Mouse (Mus musculus) CD8-positive naive resting alpha-beta T cell, adult 2 months (primary cell): ENCODE results near the gene Dusp5.

Experiments
- DNase-seq, 2 experiments: peaks; one replicate each; pipeline ENCODE4 v3.0.0; 2022; ENCODE audit warnings: low read depth in 2 of 2, low spot score in 2 of 2

Gene Dusp5

GRCm38 (mm10) chr19:53517370-53518096 is 11.4 kb upstream of the Dusp5 start:
- DNase-seq: no peak

GRCm38 (mm10) chr19:53519549-53519948 is 9.4 kb upstream of the Dusp5 start:
- DNase-seq: no peak

- peak in 1 of 2 experiments; percentile 37 for DNase-seq
Measured at GRCm38 (mm10) chr19:53519981-53520380, 8.9 kb upstream of the Dusp5 start.

GRCm38 (mm10) chr19:53521137-53521795 is 7.6 kb upstream of the Dusp5 start:
- DNase-seq: no peak

GRCm38 (mm10) chr19:53527480-53527879 is 1.4 kb upstream of the Dusp5 start:
- DNase-seq: no peak

GRCm38 (mm10) chr19:53528131-53528621 is 733 bp upstream of the Dusp5 start:
- DNase-seq: no peak

- DNase-seq: no peak
Measured at GRCm38 (mm10) chr19:53529455-53529704, 471 bp downstream of the Dusp5 start.

- DNase-seq: peak; percentile 44 to 56
Measured at GRCm38 (mm10) chr19:53529705-53530562, 1.0 kb downstream of the Dusp5 start.

GRCm38 (mm10) chr19:53531416-53531815 is 2.5 kb downstream of the Dusp5 start:
- no peak for DNase-seq

- no peak for DNase-seq
Measured at GRCm38 (mm10) chr19:53532021-53532420, 3.1 kb downstream of the Dusp5 start.

GRCm38 (mm10) chr19:53532676-53533075 is 3.8 kb downstream of the Dusp5 start:
- no peak for DNase-seq

GRCm38 (mm10) chr19:53533236-53533635 is 4.3 kb downstream of the Dusp5 start:
- no peak for DNase-seq

- no peak for DNase-seq
Measured at GRCm38 (mm10) chr19:53533810-53534601, 5.1 kb downstream of the Dusp5 start.

- no peak for DNase-seq
Measured at GRCm38 (mm10) chr19:53534757-53535410, 6.0 kb downstream of the Dusp5 start.

GRCm38 (mm10) chr19:53535421-53535820 is 6.5 kb downstream of the Dusp5 start:
- DNase-seq: peak; percentile 43 to 46

- DNase-seq: no peak
Measured at GRCm38 (mm10) chr19:53536251-53536650, 7.3 kb downstream of the Dusp5 start.

GRCm38 (mm10) chr19:53536731-53537666 is 8.1 kb downstream of the Dusp5 start:
- DNase-seq: peak; percentile 43 to 50

GRCm38 (mm10) chr19:53538024-53538423 is 9.1 kb downstream of the Dusp5 start:
- no peak for DNase-seq

- no peak for DNase-seq
Measured at GRCm38 (mm10) chr19:53538796-53539195, 9.9 kb downstream of the Dusp5 start.
